Mouse (Mus musculus) olfactory bulb, adult 2 months (tissue): ENCODE data around the gene Gtsf2. TPM values are rescaled to one million over a fixed set of nuclear protein-coding genes. Genes with fewer than 3 reads are reported as not detected.
"Not testable (repeated sequence)": the region's sequence is repeated elsewhere in the genome, so short reads cannot be mapped to it uniquely, and the experiment has no call there.

Source experiments
- H3K27ac ChIP-seq: fragments of 200-500 bp; 2 replicates; pipeline ENCODE4 v1.5.1; 2012; ENCODE audit warnings: low read depth, low read length; ENCODE audit not compliant: insufficient read depth
- H3K4me1 ChIP-seq: fragments of 200-500 bp; 2 replicates; pipeline ENCODE4 v1.6.1; 2012; ENCODE audit warnings: low read length; ENCODE audit not compliant: control insufficient read depth, insufficient read depth
- H3K4me3 ChIP-seq: fragments of 200-500 bp; 2 replicates; pipeline ENCODE4 v1.5.1; 2012; ENCODE audit warnings: mild to moderate bottlenecking, low read depth, low read length, moderate library complexity; ENCODE audit not compliant: insufficient read depth
- CTCF ChIP-seq: fragments of 200-500 bp; IDR thresholded peaks from 2 replicates; pipeline ENCODE4 v1.5.1; 2012; ENCODE audit warnings: low read depth, mild to moderate bottlenecking, low read length, moderate library complexity; ENCODE audit not compliant: insufficient read depth
- POLR2A ChIP-seq: fragments of 200-500 bp; IDR thresholded peaks from 2 replicates; pipeline ENCODE4 v1.6.1; 2012; ENCODE audit warnings: mild to moderate bottlenecking, low read depth, low read length, moderate library complexity; ENCODE audit not compliant: insufficient read depth
- WGBS: fragments of 180-500 bp; shearing (Covaris S2); methylation state at CpG from one replicate; pipeline ENCODE4 v1.1.7; 2018; 5-methylcytosine and 5-hydroxymethylcytosine counted together
- polyA plus RNA-seq: library from polyadenylated mRNA; stranded (reverse); fragments of >200 nt; gene quantifications from 2 replicates; pipeline ENCODE4 v1.2.4, GENCODE M21; 2012; ENCODE audit warnings: low replicate concordance; ENCODE audit not compliant: missing spikeins, insufficient read depth, insufficient read length

Gtsf2 gene
- polyA plus RNA-seq, 1 experiment, result not detected

DNA sequence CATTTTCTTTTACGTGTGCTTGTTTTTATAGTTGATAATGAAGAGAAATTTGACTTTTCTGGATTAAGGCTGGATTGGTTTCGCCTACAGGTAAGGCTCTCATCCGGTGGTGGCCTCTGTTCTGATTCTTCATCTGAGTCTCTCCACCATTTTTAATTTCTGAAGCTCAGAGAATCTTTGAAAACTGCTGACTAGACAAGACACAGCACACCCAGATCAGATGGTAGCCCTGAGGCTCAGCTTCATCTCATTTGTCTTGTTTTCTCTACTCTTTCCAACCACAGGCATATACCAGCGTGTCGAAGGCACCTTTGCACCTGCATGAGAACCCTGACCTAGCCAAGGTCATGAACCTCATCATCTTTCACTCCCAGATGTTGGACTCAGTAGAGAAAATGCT, 25.5 kb upstream of the Gtsf2 start:
- WGBS, result 90% methylated on average over 5 of the region's 5 CpGs
- Histone ChIP-seq H3K27ac (no peak overlapping the region), H3K4me1 (no peaks in the 10 kb centered on the region), H3K4me3 (no peak overlapping the region)
- TF ChIP-seq POLR2A, result no peak
- no peak for TF ChIP-seq CTCF

DNA sequence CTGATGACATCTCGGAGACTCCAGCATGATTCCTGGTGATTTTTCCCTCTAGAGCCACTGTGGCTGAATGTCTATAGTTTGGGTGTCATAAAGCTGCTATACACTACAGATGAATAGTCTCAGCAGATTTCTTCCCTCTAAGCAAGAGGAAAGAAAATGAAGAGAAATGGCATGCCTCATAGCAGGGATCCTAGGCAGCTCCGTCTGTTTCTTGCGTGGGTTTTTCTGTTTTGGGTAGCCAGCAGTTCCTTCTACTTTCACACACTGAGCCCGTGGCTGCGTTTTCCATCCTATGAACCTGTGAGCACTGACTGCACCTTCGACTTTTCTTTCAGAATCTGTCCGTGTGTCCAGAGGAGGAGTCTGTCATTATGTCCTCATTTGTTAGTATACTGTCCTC, 24.9 kb upstream of the Gtsf2 start:
- no peak overlapping the region for H3K4me3 ChIP-seq
- 90% methylated on average over 7 of the region's 7 CpGs for WGBS
- TF ChIP-seq CTCF (no peak), POLR2A (no peak)
- H3K27ac ChIP-seq, result no peak overlapping the region
- H3K4me1 ChIP-seq, result no peaks in the 10 kb centered on the region

DNA sequence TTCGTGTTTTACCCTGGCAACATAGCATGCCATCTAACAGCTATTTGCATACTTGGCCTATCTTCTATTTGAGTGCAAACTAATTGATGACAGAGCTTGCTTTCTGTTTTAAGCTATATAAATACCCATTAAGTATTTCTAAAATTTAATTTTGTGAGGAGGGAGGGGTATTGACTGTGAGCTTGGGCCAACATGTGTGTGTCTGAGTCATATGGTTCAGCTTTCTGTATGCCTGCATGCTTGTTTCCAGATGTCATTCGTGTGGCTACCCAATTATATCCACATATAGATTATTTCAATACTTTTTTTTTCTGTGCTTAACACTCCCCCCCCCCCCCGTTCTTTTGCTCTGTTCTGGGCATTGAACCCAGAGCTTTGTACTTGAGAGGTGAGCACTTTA, 24.0 kb upstream of the Gtsf2 start:
- H3K4me3 ChIP-seq, result no peak overlapping the region
- TF ChIP-seq POLR2A (no peak), CTCF (no peak)
- H3K4me1 ChIP-seq, result no peaks in the 10 kb centered on the region
- H3K27ac ChIP-seq, result no peak overlapping the region
- 57% methylated on average over 3 of the region's 3 CpGs for WGBS

DNA sequence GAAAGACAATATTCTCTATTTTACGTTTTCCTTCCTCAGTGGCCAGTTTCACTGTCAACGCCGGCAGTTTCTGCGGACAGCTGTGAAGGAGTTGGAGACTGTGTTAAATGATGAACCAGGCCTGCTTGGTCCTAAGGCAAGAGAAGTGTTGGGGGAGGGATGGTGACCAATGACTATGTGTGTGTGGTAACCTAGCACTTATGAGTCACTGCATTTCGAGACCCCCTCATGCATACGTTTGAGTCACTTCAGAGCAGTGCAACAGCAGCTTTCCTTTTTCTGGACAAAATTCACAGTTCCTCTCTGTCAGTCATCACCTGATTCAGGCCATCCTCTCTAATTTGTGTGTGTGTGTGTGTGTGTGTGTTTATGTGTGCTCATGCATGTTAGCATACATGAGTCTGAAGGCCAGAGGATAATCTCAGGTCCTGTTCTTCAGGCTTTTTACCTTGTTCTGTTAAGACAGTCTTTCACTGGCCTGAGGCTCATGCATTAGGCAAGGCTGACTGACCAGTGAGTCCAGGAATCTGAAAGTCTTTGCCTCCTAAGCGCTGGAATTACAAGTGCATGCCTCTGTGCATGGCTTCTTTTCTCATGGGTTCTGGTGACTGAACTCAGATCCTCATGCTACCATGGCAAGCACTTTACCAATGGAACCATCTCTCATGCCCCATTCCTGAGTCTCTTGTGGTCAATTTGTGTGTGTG, 23.4 kb upstream of the Gtsf2 start:
- Histone ChIP-seq H3K4me1 (no peaks in the 10 kb centered on the region), H3K4me3 (no peak overlapping the region), H3K27ac (no peak overlapping the region)
- WGBS, result 78% methylated on average over 7 of the region's 7 CpGs
- no peak for TF ChIP-seq CTCF
- no peak for TF ChIP-seq POLR2A

DNA sequence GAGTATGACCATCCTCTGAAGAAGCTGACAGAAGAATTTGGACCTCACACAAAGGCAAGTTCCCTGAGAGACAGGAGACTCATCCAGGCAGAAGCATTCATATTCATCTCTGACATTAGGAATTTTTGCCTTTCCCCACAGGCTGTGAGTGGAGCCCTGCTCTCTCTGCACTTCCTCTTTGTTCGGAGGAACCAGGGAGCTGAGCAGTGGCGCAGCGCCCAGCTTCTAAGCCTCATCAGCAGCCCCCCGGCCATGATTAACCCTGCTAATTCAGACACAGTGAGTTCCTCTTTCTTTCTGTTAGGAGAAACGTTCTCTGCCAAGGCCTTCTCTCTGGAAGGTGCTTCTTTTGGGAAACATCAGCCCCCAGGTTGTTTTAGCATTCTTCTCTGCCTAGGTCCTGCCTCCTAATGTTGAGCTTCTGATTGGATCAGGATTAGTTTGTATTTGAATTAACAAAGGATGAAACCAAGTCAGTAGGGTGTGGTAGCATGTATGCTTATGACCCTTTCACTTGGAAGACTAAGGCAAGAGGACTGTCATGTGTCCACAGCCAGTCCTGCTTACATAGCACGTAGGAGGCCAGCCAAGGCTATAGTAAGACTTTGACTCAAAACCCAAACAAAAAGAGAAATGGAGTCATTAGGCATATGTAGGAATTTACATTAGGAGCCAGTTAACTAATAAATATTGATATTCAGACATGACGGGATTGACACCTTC, 14.4 kb upstream of the Gtsf2 start:
- no peaks in the 10 kb centered on the region for H3K4me1 ChIP-seq
- WGBS, result 53% methylated on average over 7 of the region's 7 CpGs
- H3K4me3 ChIP-seq, result no peak overlapping the region
- H3K27ac ChIP-seq, result no peak overlapping the region
- TF ChIP-seq POLR2A, result no peak
- no peak for TF ChIP-seq CTCF

DNA sequence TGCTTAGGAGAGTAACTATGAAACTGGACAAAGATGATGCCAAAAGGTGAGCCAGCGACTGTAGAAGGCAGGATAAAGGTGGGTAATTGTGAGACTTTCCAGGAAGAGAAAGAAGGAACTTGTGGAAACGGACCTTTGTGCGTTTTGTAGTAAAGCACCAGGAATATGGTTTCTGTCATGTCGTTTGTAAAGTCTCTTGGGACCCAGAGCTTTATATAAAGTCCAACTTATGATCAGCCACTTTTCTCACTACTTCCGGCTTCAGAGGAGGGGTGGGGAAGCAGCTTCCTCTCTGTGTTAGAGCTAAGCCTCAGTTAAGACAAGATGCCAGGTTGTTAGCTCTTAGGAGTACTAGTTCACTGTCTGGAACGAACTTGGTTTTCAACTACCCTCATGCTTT, 6.2 kb upstream of the Gtsf2 start:
- 90% methylated on average over 6 of the region's 6 CpGs for WGBS
- TF ChIP-seq POLR2A (no peak), CTCF (no peak)
- H3K27ac ChIP-seq, result no peak overlapping the region
- no peak overlapping the region for H3K4me3 ChIP-seq
- no peaks in the 10 kb centered on the region for H3K4me1 ChIP-seq

DNA sequence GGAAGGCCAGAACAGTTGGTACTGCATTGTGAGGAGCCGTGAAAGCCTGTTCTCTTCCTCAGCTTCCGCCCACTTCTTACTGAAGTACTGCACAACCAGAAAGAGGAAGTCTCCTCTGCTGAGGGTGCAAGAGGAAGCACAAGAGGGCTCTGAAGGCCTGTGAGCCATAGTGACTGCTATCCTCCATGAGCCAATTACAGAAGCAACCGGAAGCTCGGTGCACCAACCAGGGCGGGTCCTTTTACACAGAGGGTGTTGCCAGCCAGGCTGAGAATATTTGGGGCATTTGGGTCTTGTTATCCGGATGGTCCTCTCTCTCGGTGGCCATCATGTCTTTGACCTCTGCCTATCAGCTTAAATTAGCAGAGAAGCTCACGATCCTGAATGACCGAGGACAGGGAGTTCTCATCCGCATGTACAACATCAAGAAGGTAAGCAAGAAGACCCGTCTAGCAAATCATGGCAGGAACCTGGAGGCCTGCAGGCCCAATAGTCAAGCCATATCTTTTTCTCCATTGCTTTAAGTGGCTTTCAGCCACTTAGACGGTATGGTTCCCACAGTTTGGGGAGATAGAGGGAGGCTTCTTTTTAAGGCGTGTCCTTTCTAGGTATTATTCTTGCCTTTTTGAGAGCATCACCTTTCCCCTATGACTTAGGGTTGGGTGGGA, 5.4 kb upstream of the Gtsf2 start, which contains the start of gene Nckap1l:
Gene Nckap1l, plus strand, starts transcription at position 244 of the 668 bp plus-strand sequence.
- Histone ChIP-seq H3K27ac (no peak within 1 kb of the TSS), H3K4me1 (no peaks in the 10 kb centered on the region), H3K4me3 (no peak within 1 kb of the TSS)
- 91% methylated on average over 13 of the region's 13 CpGs for WGBS
- TF ChIP-seq CTCF (no peak), POLR2A (no peak)

DNA sequence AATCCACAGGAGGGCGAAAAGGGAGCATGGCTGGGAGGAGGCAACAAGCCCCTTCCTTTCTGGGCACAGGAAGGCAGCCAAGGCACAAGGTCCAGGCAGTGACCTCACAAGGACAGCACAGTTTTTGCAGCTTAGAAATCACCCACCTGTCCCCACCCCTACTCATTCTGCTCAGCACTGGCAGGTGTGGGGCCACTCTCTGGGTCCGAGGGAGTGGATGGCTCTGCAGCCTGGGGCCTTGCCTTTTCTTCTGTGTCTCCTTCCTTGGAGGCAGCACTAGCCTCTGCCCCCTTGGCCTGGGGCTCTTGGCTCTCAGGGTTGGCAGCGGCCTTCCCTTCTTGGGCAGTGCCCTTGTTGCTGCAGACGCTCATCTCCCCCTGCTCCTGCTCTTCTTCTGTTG, 2.3 kb downstream of the Gtsf2 start:
- not testable (repeated sequence) for H3K27ac ChIP-seq, H3K4me3 ChIP-seq, H3K4me1 ChIP-seq
- 93% methylated on average over 4 of the region's 4 CpGs for WGBS

DNA sequence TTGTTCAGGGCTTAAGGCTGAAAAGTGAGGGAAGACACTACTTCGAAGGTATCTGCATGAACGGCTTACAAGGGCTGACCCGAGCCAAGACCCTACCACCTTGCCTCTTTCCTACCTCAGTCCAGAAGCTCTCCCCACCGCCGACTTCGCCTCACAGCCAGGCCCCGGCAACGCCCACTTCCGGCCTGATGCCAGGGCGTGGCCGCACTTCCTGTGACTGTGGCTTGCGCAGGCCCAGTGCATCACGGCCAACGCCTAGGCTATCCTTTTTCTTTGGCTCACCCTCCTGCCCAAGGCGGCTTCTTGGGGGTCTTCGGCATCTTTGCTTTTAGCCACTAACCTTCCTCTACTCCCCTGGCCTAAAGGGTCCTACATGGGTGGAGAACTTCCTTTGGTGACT, 18.0 kb downstream of the Gtsf2 start, which contains the start of gene Gtsf1:
Gene Gtsf1, minus strand, starts transcription at position 230 of the 400 bp plus-strand sequence.
- 92% methylated on average over 16 of the region's 16 CpGs for WGBS
- TF ChIP-seq CTCF, result no peak
- no peak for TF ChIP-seq POLR2A
- no peak within 1 kb of the TSS for H3K4me3 ChIP-seq
- no peak within 1 kb of the TSS for H3K27ac ChIP-seq
- no peaks in the 10 kb centered on the region for H3K4me1 ChIP-seq
